ENCODE assay signal across 14 mouse cellular contexts in the genomic region with DNA sequence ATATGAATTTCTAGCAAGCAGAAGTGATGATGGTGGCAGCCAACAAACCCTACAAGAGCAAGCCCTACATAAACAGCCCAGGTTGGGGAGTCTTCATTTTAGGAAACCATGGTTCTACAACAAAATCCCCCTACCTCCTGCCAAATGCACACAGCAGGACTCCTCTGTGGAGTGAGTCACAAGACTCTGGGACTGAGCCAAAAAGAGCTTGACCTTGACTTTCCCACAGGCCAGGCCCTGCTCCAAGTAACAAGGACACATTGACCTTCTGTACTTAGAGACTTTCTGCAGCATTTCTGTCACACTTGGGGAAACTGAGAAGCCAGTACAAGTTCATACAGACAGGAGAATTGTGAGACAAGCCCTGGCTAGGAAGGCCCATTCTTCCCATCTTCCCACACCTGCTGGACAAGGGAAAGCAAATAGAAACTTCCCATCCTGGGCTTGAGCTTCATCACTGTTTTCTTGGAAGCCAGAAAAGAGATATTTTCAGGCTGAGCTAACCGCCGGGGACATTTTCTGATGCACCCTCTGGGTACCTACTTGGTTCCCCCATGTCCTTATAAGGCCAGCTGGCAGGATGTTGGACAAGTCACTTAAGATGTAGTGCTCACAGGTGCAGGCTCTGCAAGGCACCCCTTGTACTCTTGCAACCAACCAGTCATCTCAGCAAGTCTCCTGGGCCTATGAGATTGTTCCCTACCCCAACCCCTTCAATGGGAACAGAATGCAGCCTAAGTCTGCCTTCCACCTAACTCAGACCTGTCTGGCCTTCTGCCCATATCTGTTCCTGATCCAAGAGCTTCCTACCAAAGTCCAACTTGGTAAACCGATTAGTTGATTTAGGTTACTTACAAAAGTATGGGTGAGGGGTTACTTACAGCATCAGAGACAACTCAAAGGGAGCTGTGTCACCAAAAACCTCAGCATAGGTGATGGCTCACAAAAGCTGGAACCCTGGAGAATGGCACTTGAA. TPM values are rescaled to one million over a fixed set of nuclear protein-coding genes. Genes with fewer than 3 reads are reported as not detected.
DNase-seq lines count a peak whose midpoint lies in the region; ATAC-seq lines count a peak whose summit lies in the region.
"Had no signal": no experiment of that assay in that cellular context is flagged by ENCODE, and none has a peak within 500 bp of the region (broad histone marks: within the 10 kb centered on the region; RNA-seq: fewer than 3 reads in every experiment).

No protein-coding gene starts in this region.

- H3K27me3 ChIP-seq in midbrain, embryonic 11.5 days (ENCODE audit: control insufficient read depth, insufficient read depth, low read length): no peaks in the 10 kb centered on the region
- H3K27me3 ChIP-seq: Patski had no signal

- DNase-seq in kidney, adult 8-10 months: peak; percentile 78 to 86
- no peak for DNase-seq in kidney, postnatal 4 days
- DNase-seq in MN1 (ENCODE audit: low spot score): peak; percentile 51
- peak; percentile 85 for DNase-seq in kidney, adult 9 months
- no peak for DNase-seq in left cerebral cortex, postnatal 4 days
- no peak for DNase-seq in midbrain, embryonic 11.5 days (ENCODE audit: low spot score, missing footprints)
- no peak for DNase-seq in left cerebral cortex, adult 9 months (ENCODE audit: low spot score in 2 of 2)
- DNase-seq: gastrocnemius, postnatal 36 days; layer of hippocampus, postnatal 36 days; lung, embryonic 14.5 days; thymus, postnatal 4 days had no signal

- no peaks in the 10 kb centered on the region for H3K36me3 ChIP-seq in midbrain, embryonic 11.5 days (ENCODE audit: control insufficient read depth, insufficient read depth, low read length)

- H3K27ac ChIP-seq in brown adipose tissue, adult 24 weeks (replicated peaks; ENCODE audit: low read depth, low read length): peak overlapping the region; percentile 78
- H3K27ac ChIP-seq in midbrain, embryonic 11.5 days (ENCODE audit: low read depth, low read length): no peak overlapping the region

- H3K9ac ChIP-seq in midbrain, embryonic 11.5 days (ENCODE audit: low read length): no peak overlapping the region
- H3K9ac ChIP-seq: lung, embryonic 14.5 days had no signal

- H3K4me2 ChIP-seq in midbrain, embryonic 11.5 days: no peak overlapping the region
- H3K4me2 ChIP-seq: lung, embryonic 14.5 days had no signal

- intact Hi-C loops in left cerebral cortex, postnatal 4 days (cut with DNase I): no loop called here

- H3K4me3 ChIP-seq in brown adipose tissue, adult 24 weeks (ENCODE audit: insufficient read depth, low read depth, low read length): no peak overlapping the region
- H3K4me3 ChIP-seq in midbrain, embryonic 11.5 days (ENCODE audit: low read depth, low read length): no peak overlapping the region
- H3K4me3 ChIP-seq: erythroblast, embryonic 14.5 days had no signal

- no peaks in the 10 kb centered on the region for H3K9me3 ChIP-seq in midbrain, embryonic 11.5 days (ENCODE audit: control insufficient read depth, low read length)

- ATAC-seq in midbrain, embryonic 11.5 days (ENCODE audit: low FRiP score): no peak
- ATAC-seq: Patski had no signal

- 97% methylated on average over 3 of the region's 3 CpGs for WGBS in midbrain, embryonic 11.5 days

- H3K4me1 ChIP-seq in brown adipose tissue, adult 24 weeks (ENCODE audit: control insufficient read depth, insufficient read depth, insufficient read length, low read length): peaks cover 26% of the 10 kb centered on the region; the same call in 1 of the 2 replicates
- peaks cover 23% of the 10 kb centered on the region for H3K4me1 ChIP-seq in midbrain, embryonic 11.5 days (ENCODE audit: control insufficient read depth, insufficient read depth, low read length)

RNA-seq across cellular contexts. Expression of gene Cd81, which starts 2.4 kb away (rescaled TPM):
- polyA plus RNA-seq in brown adipose tissue, adult 24 weeks (2012; ENCODE audit: insufficient read depth, insufficient read length, missing spikeins): 289 and 375 TPM in 2 replicates
- total RNA-seq in left cerebral cortex, postnatal 4 days (2021): 100 to 1,000 TPM; 249 to 263 TPM
- polyA plus RNA-seq in midbrain, embryonic 11.5 days (2014; fragmentation: Nextera tagmentation; extraction: Ambion mirVana): 256 and 276 TPM in 2 replicates

RNA-seq across cellular contexts. Expression of gene Tssc4, which starts 18.9 kb away (rescaled TPM):
- polyA plus RNA-seq in brown adipose tissue, adult 24 weeks (2012; ENCODE audit: insufficient read depth, insufficient read length, missing spikeins): 6.7 and 13.2 TPM in 2 replicates
- total RNA-seq in left cerebral cortex, postnatal 4 days (2021): 10 to 100 TPM; 41.6 to 44.8 TPM
- 61.1 and 63.8 TPM in 2 replicates for polyA plus RNA-seq in midbrain, embryonic 11.5 days (2014; fragmentation: Nextera tagmentation; extraction: Ambion mirVana)

RNA-seq across cellular contexts. Expression of gene Trpm5, which starts 44.3 kb away (rescaled TPM):
- polyA plus RNA-seq in brown adipose tissue, adult 24 weeks (2012; ENCODE audit: insufficient read depth, insufficient read length, missing spikeins): not detected in 2 replicates
- total RNA-seq in left cerebral cortex, postnatal 4 days (2021): under 1 TPM; 0.38 TPM
- polyA plus RNA-seq in midbrain, embryonic 11.5 days (2014; fragmentation: Nextera tagmentation; extraction: Ambion mirVana): 0.57 and 0.70 TPM in 2 replicates
- total RNA-seq: gastrocnemius, postnatal 36 days; layer of hippocampus, postnatal 36 days had no signal
- polyA plus RNA-seq: erythroblast, embryonic 14.5 days had no signal

RNA-seq across cellular contexts. Expression of gene Tspan32, which starts 45.3 kb away (rescaled TPM):
- polyA plus RNA-seq in brown adipose tissue, adult 24 weeks (2012; ENCODE audit: insufficient read depth, insufficient read length, missing spikeins): 0.83 and 1.3 TPM in 2 replicates
- not detected for total RNA-seq in left cerebral cortex, postnatal 4 days (2021)
- polyA plus RNA-seq in midbrain, embryonic 11.5 days (2014; fragmentation: Nextera tagmentation; extraction: Ambion mirVana): 5.0 and 6.2 TPM in 2 replicates

RNA-seq across cellular contexts. Expression of gene Kcnq1, which starts 56.0 kb away (rescaled TPM):
- polyA plus RNA-seq in brown adipose tissue, adult 24 weeks (2012; ENCODE audit: insufficient read depth, insufficient read length, missing spikeins): 0.36 and 1.0 TPM in 2 replicates
- total RNA-seq in left cerebral cortex, postnatal 4 days (2021): 1 to 10 TPM; 1.1 to 1.5 TPM
- polyA plus RNA-seq in midbrain, embryonic 11.5 days (2014; fragmentation: Nextera tagmentation; extraction: Ambion mirVana): 1.1 and 1.6 TPM in 2 replicates

Comparison
In these comparisons a context has a peak if more than half of its experiments do, and no peak if none do; other contexts are left out.
1. DNase-seq: peak in kidney, adult 8-10 months (2 of 2), MN1 (single experiment) and kidney, adult 9 months (single experiment); none in kidney, postnatal 4 days (0 of 2), left cerebral cortex, postnatal 4 days (single experiment), midbrain, embryonic 11.5 days (single experiment) and left cerebral cortex, adult 9 months (0 of 2).